Mouse (Mus musculus) kidney, postnatal 14 days (tissue): Measurements from ENCODE around the gene Iqcd.

Experiments
- DNase-seq: peaks from one replicate; pipeline ENCODE4 v3.0.0; 2022; ENCODE audit warnings: mixed read lengths

Gene Iqcd

GRCm38 (mm10) chr5:120574469-120575063, 14.2 kb upstream of the Iqcd start:
- DNase-seq, result no peak

GRCm38 (mm10) chr5:120576781-120577301, 12.0 kb upstream of the Iqcd start:
- no peak for DNase-seq

GRCm38 (mm10) chr5:120577935-120578441, 10.8 kb upstream of the Iqcd start:
- DNase-seq, result peak; percentile 68

GRCm38 (mm10) chr5:120578504-120579081, 10.2 kb upstream of the Iqcd start:
- peak; percentile 80 for DNase-seq

- peak; percentile 81 for DNase-seq
Observed at GRCm38 (mm10) chr5:120579211-120579897, 9.5 kb upstream of the Iqcd start.

GRCm38 (mm10) chr5:120579898-120580626, 8.8 kb upstream of the Iqcd start:
- no peak for DNase-seq

GRCm38 (mm10) chr5:120582002-120582401, 6.8 kb upstream of the Iqcd start:
- DNase-seq, result peak; percentile 74

- no peak for DNase-seq
Observed at GRCm38 (mm10) chr5:120583511-120583910, 5.3 kb upstream of the Iqcd start.

- no peak for DNase-seq
Observed at GRCm38 (mm10) chr5:120584968-120585367, 3.8 kb upstream of the Iqcd start.

- DNase-seq, result peak; percentile 84
Observed at GRCm38 (mm10) chr5:120586741-120587615, 1.8 kb upstream of the Iqcd start.

GRCm38 (mm10) chr5:120587616-120587926, 1.2 kb upstream of the Iqcd start:
- peak; percentile 68 for DNase-seq

GRCm38 (mm10) chr5:120587940-120588568, 762 bp upstream of the Iqcd start:
- DNase-seq, result no peak

GRCm38 (mm10) chr5:120590356-120591010, 1.7 kb downstream of the Iqcd start:
- no peak for DNase-seq

- no peak for DNase-seq
Observed at GRCm38 (mm10) chr5:120592141-120592540, 3.3 kb downstream of the Iqcd start.

GRCm38 (mm10) chr5:120594485-120594884, 5.7 kb downstream of the Iqcd start:
- DNase-seq, result peak; percentile 64

- no peak for DNase-seq
Observed at GRCm38 (mm10) chr5:120599625-120600024, 10.8 kb downstream of the Iqcd start.

GRCm38 (mm10) chr5:120600946-120601668, 12.3 kb downstream of the Iqcd start:
- no peak for DNase-seq

GRCm38 (mm10) chr5:120602210-120602609, 13.4 kb downstream of the Iqcd start:
- no peak for DNase-seq

GRCm38 (mm10) chr5:120603515-120603914, 14.7 kb downstream of the Iqcd start:
- DNase-seq, result no peak

GRCm38 (mm10) chr5:120604839-120605238, 16.0 kb downstream of the Iqcd start:
- DNase-seq, result peak; percentile 90
